Mouse (Mus musculus): ENCODE measurements around the gene Ifi208. TPM values are rescaled to one million over a fixed set of nuclear protein-coding genes. Genes with fewer than 3 reads are reported as not detected.
"Not testable (repeated sequence)": the region's sequence is repeated elsewhere in the genome, so short reads cannot be mapped to it uniquely, and the experiment has no call there.

Ifi208 gene
- 0.07 TPM in 1 of 2 replicates, not detected in the other for polyA plus RNA-seq (2014; fragmentation: Nextera tagmentation; extraction: Ambion mirVana)

- not testable (repeated sequence) for ATAC-seq (ENCODE audit: low FRiP score, low TSS enrichment); H3K27me3 ChIP-seq (ENCODE audit: control insufficient read depth, insufficient read depth, low read length); H3K4me2 ChIP-seq (replicated peaks; ENCODE audit: low read depth, low read length); H3K9ac ChIP-seq (ENCODE audit: low read depth, low read length); H3K9me3 ChIP-seq (ENCODE audit: control insufficient read depth, low read length); H3K4me1 ChIP-seq (ENCODE audit: control insufficient read depth, insufficient read depth, low read length); H3K36me3 ChIP-seq (ENCODE audit: control insufficient read depth, insufficient read depth, low read length); H3K27ac ChIP-seq (ENCODE audit: low read depth, low read length); H3K4me3 ChIP-seq (ENCODE audit: low read length)
- 33% methylated on average over 3 of the region's 3 CpGs for WGBS
Observed at GRCm38 (mm10) chr1:173673458-173674097, at the start of gene Ifi208. Ifi208 (plus strand) TSS chr1:173673675.

DNA sequence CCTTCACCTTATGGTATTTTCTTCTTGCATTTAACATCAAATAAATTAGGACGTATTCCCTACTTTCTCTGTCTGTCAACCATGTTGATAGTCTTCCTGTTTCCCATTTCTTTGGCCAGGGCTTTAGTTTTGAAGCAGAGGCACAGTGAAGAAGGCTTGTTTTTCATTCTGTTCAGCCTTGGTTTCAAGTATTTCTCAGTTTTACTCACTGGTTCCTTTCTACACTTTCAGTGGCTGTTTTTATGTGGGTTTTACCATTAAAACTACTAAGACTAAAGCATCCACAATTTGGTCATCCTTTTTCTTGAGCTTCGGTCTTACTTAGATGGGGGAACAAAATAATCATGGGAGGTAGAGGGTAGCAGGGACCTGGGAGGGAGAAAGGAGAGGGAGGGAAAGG, 49.4 kb upstream of the Ifi208 start:
- Histone ChIP-seq H3K4me3 (ENCODE audit: low read length) (no peak overlapping the region), H3K9me3 (ENCODE audit: control insufficient read depth, low read length) (no peaks in the 10 kb centered on the region), H3K36me3 (ENCODE audit: control insufficient read depth, insufficient read depth, low read length) (no peaks in the 10 kb centered on the region), H3K27me3 (ENCODE audit: control insufficient read depth, insufficient read depth, low read length) (no peaks in the 10 kb centered on the region), H3K9ac (ENCODE audit: low read depth, low read length) (no peak overlapping the region), H3K27ac (ENCODE audit: low read depth, low read length) (no peak overlapping the region), H3K4me2 (replicated peaks; ENCODE audit: low read depth, low read length) (no peak overlapping the region), H3K4me1 (ENCODE audit: control insufficient read depth, insufficient read depth, low read length) (no peaks in the 10 kb centered on the region)
- 90% methylated on average over 2 of the region's 2 CpGs for whole genome bisulfite sequencing
- ATAC-seq (ENCODE audit: low FRiP score, low TSS enrichment) = no peak

GRCm38 (mm10) chr1:173626686-173627085, 46.8 kb upstream of the Ifi208 start:
- no peak overlapping the region for H3K4me2 ChIP-seq (replicated peaks; ENCODE audit: low read depth, low read length)
- H3K9ac ChIP-seq (ENCODE audit: low read depth, low read length) = no peak overlapping the region
- ATAC-seq (ENCODE audit: low FRiP score, low TSS enrichment) = no peak
- no peak overlapping the region for H3K27ac ChIP-seq (ENCODE audit: low read depth, low read length)
- H3K27me3 ChIP-seq (ENCODE audit: control insufficient read depth, insufficient read depth, low read length) = no peaks in the 10 kb centered on the region
- no peak overlapping the region for H3K4me3 ChIP-seq (ENCODE audit: low read length)
- no peaks in the 10 kb centered on the region for H3K4me1 ChIP-seq (ENCODE audit: control insufficient read depth, insufficient read depth, low read length)
- no peaks in the 10 kb centered on the region for H3K9me3 ChIP-seq (ENCODE audit: control insufficient read depth, low read length)
- WGBS = 74% methylated on average over 2 of the region's 2 CpGs
- H3K36me3 ChIP-seq (ENCODE audit: control insufficient read depth, insufficient read depth, low read length) = no peaks in the 10 kb centered on the region

- H3K9ac ChIP-seq (ENCODE audit: low read depth, low read length); H3K27me3 ChIP-seq (ENCODE audit: control insufficient read depth, insufficient read depth, low read length); H3K4me2 ChIP-seq (replicated peaks; ENCODE audit: low read depth, low read length); H3K36me3 ChIP-seq (ENCODE audit: control insufficient read depth, insufficient read depth, low read length); H3K27ac ChIP-seq (ENCODE audit: low read depth, low read length); H3K4me1 ChIP-seq (ENCODE audit: control insufficient read depth, insufficient read depth, low read length); ATAC-seq (ENCODE audit: low FRiP score, low TSS enrichment); H3K4me3 ChIP-seq (ENCODE audit: low read length); H3K9me3 ChIP-seq (ENCODE audit: control insufficient read depth, low read length): not testable (repeated sequence)
- WGBS = 98% methylated on average over 2 of the region's 2 CpGs
Observed at GRCm38 (mm10) chr1:173630622-173631021, 42.9 kb upstream of the Ifi208 start, which contains the start of gene Ifi209. Ifi209 (plus strand) TSS chr1:173630917.

GRCm38 (mm10) chr1:173633969-173634645, 39.4 kb upstream of the Ifi208 start:
- Histone ChIP-seq H3K36me3 (ENCODE audit: control insufficient read depth, insufficient read depth, low read length) (no peaks in the 10 kb centered on the region), H3K27me3 (ENCODE audit: control insufficient read depth, insufficient read depth, low read length) (no peaks in the 10 kb centered on the region), H3K4me3 (ENCODE audit: low read length) (no peak overlapping the region), H3K4me2 (replicated peaks; ENCODE audit: low read depth, low read length) (no peak overlapping the region), H3K27ac (ENCODE audit: low read depth, low read length) (no peak overlapping the region), H3K9me3 (ENCODE audit: control insufficient read depth, low read length) (no peaks in the 10 kb centered on the region; the same call in 1 of the 2 replicates), H3K9ac (ENCODE audit: low read depth, low read length) (no peak overlapping the region), H3K4me1 (ENCODE audit: control insufficient read depth, insufficient read depth, low read length) (no peaks in the 10 kb centered on the region)
- ATAC-seq (ENCODE audit: low FRiP score, low TSS enrichment) = no peak
- 87% methylated on average over 5 of the region's 5 CpGs for WGBS

GRCm38 (mm10) chr1:173645393-173645792, 28.1 kb upstream of the Ifi208 start:
- Histone ChIP-seq H3K27me3 (ENCODE audit: control insufficient read depth, insufficient read depth, low read length) (no peaks in the 10 kb centered on the region), H3K9me3 (ENCODE audit: control insufficient read depth, low read length) (no peaks in the 10 kb centered on the region), H3K27ac (ENCODE audit: low read depth, low read length) (no peak overlapping the region), H3K4me3 (ENCODE audit: low read length) (no peak overlapping the region), H3K4me2 (replicated peaks; ENCODE audit: low read depth, low read length) (no peak overlapping the region), H3K9ac (ENCODE audit: low read depth, low read length) (no peak overlapping the region), H3K36me3 (ENCODE audit: control insufficient read depth, insufficient read depth, low read length) (no peaks in the 10 kb centered on the region), H3K4me1 (ENCODE audit: control insufficient read depth, insufficient read depth, low read length) (no peaks in the 10 kb centered on the region)
- 83% methylated on average over 2 of the region's 2 CpGs for WGBS
- no peak for ATAC-seq (ENCODE audit: low FRiP score, low TSS enrichment)

DNA sequence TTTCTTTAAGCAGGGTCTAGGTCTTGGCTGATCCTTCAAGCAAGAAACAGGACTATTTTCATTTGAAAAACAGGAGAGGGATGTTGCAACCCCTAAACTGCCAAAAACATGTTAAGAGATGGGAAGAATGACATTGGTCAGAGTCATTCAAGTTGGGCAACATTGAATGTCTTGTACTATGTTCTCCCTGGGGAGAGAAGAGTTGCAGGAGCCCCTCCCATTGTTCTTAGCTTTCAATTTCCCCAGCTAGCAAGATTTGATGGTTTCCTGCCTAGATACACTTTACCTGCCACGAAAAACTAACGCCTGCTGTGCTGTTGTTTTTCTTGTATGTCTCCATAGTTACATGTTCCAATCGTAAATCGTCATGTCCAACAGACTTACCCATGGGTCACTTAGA, 15.5 kb upstream of the Ifi208 start:
- H3K36me3 ChIP-seq (ENCODE audit: control insufficient read depth, insufficient read depth, low read length) = no peaks in the 10 kb centered on the region
- H3K4me2 ChIP-seq (replicated peaks; ENCODE audit: low read depth, low read length) = no peak overlapping the region
- H3K27me3 ChIP-seq (ENCODE audit: control insufficient read depth, insufficient read depth, low read length) = no peaks in the 10 kb centered on the region
- H3K9ac ChIP-seq (ENCODE audit: low read depth, low read length) = no peak overlapping the region
- WGBS = 58% methylated on average over 4 of the region's 4 CpGs
- no peak overlapping the region for H3K4me3 ChIP-seq (ENCODE audit: low read length)
- no peaks in the 10 kb centered on the region for H3K4me1 ChIP-seq (ENCODE audit: control insufficient read depth, insufficient read depth, low read length)
- H3K9me3 ChIP-seq (ENCODE audit: control insufficient read depth, low read length) = no peaks in the 10 kb centered on the region
- ATAC-seq (ENCODE audit: low FRiP score, low TSS enrichment) = no peak
- no peak overlapping the region for H3K27ac ChIP-seq (ENCODE audit: low read depth, low read length)

DNA sequence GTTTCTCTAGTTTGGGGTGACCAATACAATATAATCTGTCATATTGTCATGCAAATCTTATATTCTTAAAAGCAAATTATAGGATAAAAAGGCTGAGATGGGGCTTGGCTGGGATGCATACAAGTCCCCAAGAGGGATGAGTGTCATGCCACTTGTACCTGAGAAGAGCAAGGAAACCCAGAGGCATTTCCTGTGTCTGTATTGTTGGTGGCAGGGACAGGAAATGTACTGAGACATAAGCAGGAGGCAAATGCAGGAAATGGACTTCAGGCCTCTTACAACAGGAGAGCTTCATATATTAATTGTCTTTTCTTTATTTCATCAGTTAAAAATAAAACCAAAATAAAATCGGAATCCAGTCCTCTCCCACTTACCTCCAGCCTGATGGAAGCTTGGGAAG, 5.1 kb downstream of the Ifi208 start:
- ATAC-seq (ENCODE audit: low FRiP score, low TSS enrichment); H3K27me3 ChIP-seq (ENCODE audit: control insufficient read depth, insufficient read depth, low read length): not testable (repeated sequence)

DNA sequence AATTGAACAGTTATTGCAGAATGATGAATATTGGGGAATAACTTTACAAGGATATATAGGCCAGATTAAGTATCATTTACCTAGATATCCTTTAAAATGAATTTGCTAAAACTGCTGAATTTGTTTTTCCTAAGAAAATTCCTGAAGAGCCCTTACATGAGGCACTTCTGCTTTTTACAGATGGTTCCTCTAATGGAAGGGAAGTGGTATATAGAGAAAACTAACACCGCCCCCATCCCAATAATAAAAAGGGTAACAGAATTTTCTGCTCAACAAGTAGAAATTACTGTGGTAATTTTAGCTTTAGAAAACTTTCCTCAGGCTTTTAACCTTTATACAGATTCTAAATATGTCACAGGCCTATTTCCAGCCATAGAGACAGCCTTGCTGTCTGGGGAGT, 20.8 kb downstream of the Ifi208 start:
- no peaks in the 10 kb centered on the region for H3K27me3 ChIP-seq (ENCODE audit: control insufficient read depth, insufficient read depth, low read length)
- WGBS = 91% methylated on average over 1 of the region's 1 CpGs
- H3K27ac ChIP-seq (ENCODE audit: low read depth, low read length) = no peak overlapping the region
- H3K36me3 ChIP-seq (ENCODE audit: control insufficient read depth, insufficient read depth, low read length) = no peaks in the 10 kb centered on the region
- H3K9ac ChIP-seq (ENCODE audit: low read depth, low read length) = no peak overlapping the region
- no peaks in the 10 kb centered on the region for H3K9me3 ChIP-seq (ENCODE audit: control insufficient read depth, low read length)
- no peak overlapping the region for H3K4me2 ChIP-seq (replicated peaks; ENCODE audit: low read depth, low read length)
- no peak overlapping the region for H3K4me3 ChIP-seq (ENCODE audit: low read length)
- H3K4me1 ChIP-seq (ENCODE audit: control insufficient read depth, insufficient read depth, low read length) = no peaks in the 10 kb centered on the region
- no peak for ATAC-seq (ENCODE audit: low FRiP score, low TSS enrichment)

More for the DNA sequence above, 5.1 kb downstream of the Ifi208 start:
- H3K9ac ChIP-seq (ENCODE audit: low read depth, low read length); H3K9me3 ChIP-seq (ENCODE audit: control insufficient read depth, low read length); H3K4me2 ChIP-seq (replicated peaks; ENCODE audit: low read depth, low read length); H3K4me1 ChIP-seq (ENCODE audit: control insufficient read depth, insufficient read depth, low read length); H3K4me3 ChIP-seq (ENCODE audit: low read length); H3K36me3 ChIP-seq (ENCODE audit: control insufficient read depth, insufficient read depth, low read length); H3K27ac ChIP-seq (ENCODE audit: low read depth, low read length): not testable (repeated sequence)
- 71% methylated on average over 1 of the region's 1 CpGs for WGBS
